Mouse (Mus musculus): Measurements from ENCODE around the gene Mylk.

- no peak for TF ChIP-seq CTCF (IDR thresholded peaks at IDR 0.05; ENCODE audit: insufficient read depth, low read length)
- no peak for TF ChIP-seq POLR2A (IDR thresholded peaks at IDR 0.05; ENCODE audit: borderline replicate concordance, extremely low read depth, low read depth, low read length)
Observed at GRCm38 (mm10) chr16:35047272-35047969, 302.4 kb downstream of the Mylk start.
